Mouse (Mus musculus) CH12.LX (cell line): Measurements from ENCODE around the gene Rc3h1. TPM values are rescaled to one million over a fixed set of nuclear protein-coding genes. Genes with fewer than 3 reads are reported as not detected.

Experiments used
- DNase-seq: peaks from one replicate; pipeline ENCODE4 v3.0.0-alpha.2; 2013; ENCODE audit errors: extremely low read depth
- H3K27ac ChIP-seq: 2 replicates; pipeline ENCODE4 v1.5.1; 2012; ENCODE audit warnings: low read depth, mild to moderate bottlenecking, control low read depth, moderate library complexity; ENCODE audit not compliant: insufficient read depth
- H3K27me3 ChIP-seq: replicated peaks from 2 replicates; pipeline ENCODE3; 2012; ENCODE audit warnings: inconsistent platforms
- H3K36me3 ChIP-seq, 2 experiments: replicated peaks in 1 of 2; 2 replicates each; pipeline versions ENCODE3 to v1.6.1; 2012; ENCODE audit warnings: inconsistent platforms in 1 of 2, low read length in 1 of 2, mild to moderate bottlenecking in 1 of 2, mixed read lengths in 1 of 2, moderate library complexity in 1 of 2; ENCODE audit not compliant: control insufficient read depth in 1 of 2, insufficient read depth in 1 of 2
- H3K4me1 ChIP-seq, 2 experiments: 2 replicates each; pipeline ENCODE4 v1.6.1; 2012; ENCODE audit warnings: inconsistent platforms in 1 of 2, moderate library complexity in 1 of 2; ENCODE audit not compliant: insufficient read depth in 2 of 2, control insufficient read depth in 1 of 2
- H3K4me2 ChIP-seq: 2 replicates; pipeline ENCODE4 v1.6.1; 2012; ENCODE audit warnings: low read depth, mild to moderate bottlenecking, control low read depth; ENCODE audit not compliant: poor library complexity, insufficient read depth, severe bottlenecking
- H3K4me3 ChIP-seq, 3 experiments: fragments of 150-350 bp in 1 of 3; sonication (generic) in 1 of 3; replicated peaks in 1 of 3; 2 replicates each; pipeline versions ENCODE3 to v1.5.1; 2011 to 2012; ENCODE audit warnings: low read depth in 2 of 3, low read length in 2 of 3, mild to moderate bottlenecking in 2 of 3, moderate library complexity in 2 of 3, control low read depth in 1 of 3, improper control_type of control experiment in 1 of 3, inconsistent platforms in 1 of 3, mixed read lengths in 1 of 3; ENCODE audit not compliant: poor library complexity in 1 of 3
- H3K79me2 ChIP-seq: replicated peaks from 2 replicates; pipeline ENCODE4 v1.6.1; 2012; ENCODE audit warnings: mild to moderate bottlenecking, moderate library complexity; ENCODE audit not compliant: control insufficient read depth, poor library complexity, insufficient read depth, severe bottlenecking; ENCODE audit errors: extremely low read depth
- H3K9ac ChIP-seq: 2 replicates; pipeline ENCODE4 v1.6.1; 2012; ENCODE audit warnings: low read depth, mild to moderate bottlenecking, control low read depth, moderate library complexity; ENCODE audit not compliant: insufficient read depth
- H3K9me3 ChIP-seq: replicated peaks from 2 replicates; pipeline ENCODE3; 2012; ENCODE audit warnings: low read length, inconsistent platforms, mixed read lengths
- CHD2 ChIP-seq: IDR thresholded peaks from 2 replicates; pipeline ENCODE4 v1.6.1; 2011; ENCODE audit warnings: low read length, improper control_type of control experiment
- CTCF ChIP-seq, 2 experiments: IDR thresholded peaks in 1 of 2; conservative IDR thresholded peaks in 1 of 2; 2 replicates each; pipeline ENCODE4 v1.5.1; 2011 to 2012; ENCODE audit warnings: low read depth in 2 of 2, low read length in 2 of 2, improper control_type of control experiment in 1 of 2, inconsistent platforms in 1 of 2, mild to moderate bottlenecking in 1 of 2, moderate library complexity in 1 of 2
- ELF1 ChIP-seq: IDR thresholded peaks from 2 replicates; pipeline ENCODE4 v1.6.1; 2014; ENCODE audit warnings: low read depth, mild to moderate bottlenecking, inconsistent platforms, low read length, improper control_type of control experiment
- EP300 ChIP-seq: IDR thresholded peaks from 2 replicates; pipeline ENCODE4 v1.6.1; 2011; ENCODE audit warnings: low read length, improper control_type of control experiment
- ETS1 ChIP-seq: conservative IDR thresholded peaks from 2 replicates; pipeline ENCODE4 v1.6.1; 2012; ENCODE audit warnings: low read depth, mild to moderate bottlenecking, inconsistent platforms, low read length, improper control_type of control experiment, moderate library complexity
- IRF4 ChIP-seq: IDR thresholded peaks from 2 replicates; pipeline ENCODE4 v1.6.1; 2014; ENCODE audit warnings: low read depth, mild to moderate bottlenecking, inconsistent platforms, low read length, improper control_type of control experiment
- JUN ChIP-seq: IDR thresholded peaks from 2 replicates; pipeline ENCODE4 v1.6.1; 2011; ENCODE audit warnings: low read depth, mild to moderate bottlenecking, low read length, improper control_type of control experiment, moderate library complexity; ENCODE audit not compliant: insufficient read depth
- JUND ChIP-seq: conservative IDR thresholded peaks from 2 replicates; pipeline ENCODE4 v1.6.1; 2011; ENCODE audit warnings: low read depth, low read length, improper control_type of control experiment
- KAT2A ChIP-seq: IDR thresholded peaks from 2 replicates; pipeline ENCODE4 v1.6.1; 2012; ENCODE audit warnings: low read length, improper control_type of control experiment, inconsistent platforms; ENCODE audit not compliant: insufficient replicate concordance
- MAFK ChIP-seq: IDR thresholded peaks from 2 replicates; pipeline ENCODE4 v1.6.1; 2011; ENCODE audit warnings: low read length, improper control_type of control experiment; ENCODE audit not compliant: insufficient replicate concordance
- MAX ChIP-seq: IDR thresholded peaks from 2 replicates; pipeline ENCODE4 v1.6.1; 2011; ENCODE audit warnings: low read length, improper control_type of control experiment
- MEF2A ChIP-seq: IDR thresholded peaks from 2 replicates; pipeline ENCODE4 v1.6.1; 2014; ENCODE audit warnings: low read depth, mild to moderate bottlenecking, inconsistent platforms, low read length, improper control_type of control experiment, borderline replicate concordance
- MXI1 ChIP-seq: IDR thresholded peaks from 2 replicates; pipeline ENCODE4 v1.6.1; 2011; ENCODE audit warnings: mild to moderate bottlenecking, low read depth, low read length, improper control_type of control experiment
- MYC ChIP-seq: IDR thresholded peaks from 2 replicates; pipeline ENCODE4 v1.6.1; 2011; ENCODE audit warnings: low read depth, mild to moderate bottlenecking, improper control_type of control experiment, low read length
- NELFE ChIP-seq: IDR thresholded peaks from 2 replicates; pipeline ENCODE4 v1.6.1; 2011; ENCODE audit warnings: low read depth, low read length, improper control_type of control experiment
- NRF1 ChIP-seq: IDR thresholded peaks from 2 replicates; pipeline ENCODE4 v1.6.1; 2014; ENCODE audit warnings: low read depth, mild to moderate bottlenecking, inconsistent platforms, low read length, improper control_type of control experiment, moderate library complexity
- PAX5 ChIP-seq: IDR thresholded peaks from 2 replicates; pipeline ENCODE4 v1.6.1; 2012; ENCODE audit warnings: low read length, inconsistent platforms, mixed read lengths
- POLR2A ChIP-seq: IDR thresholded peaks from 2 replicates; pipeline ENCODE4 v1.6.1; 2011; ENCODE audit warnings: low read depth, mild to moderate bottlenecking, improper control_type of control experiment, low read length
- POLR2AphosphoS2 ChIP-seq: IDR thresholded peaks from 2 replicates; pipeline ENCODE4 v1.6.1; 2011; ENCODE audit warnings: low read depth, low read length, improper control_type of control experiment
- RAD21 ChIP-seq: IDR thresholded peaks from 2 replicates; pipeline ENCODE4 v1.6.1; 2011; ENCODE audit warnings: low read depth, mild to moderate bottlenecking, low read length, improper control_type of control experiment, moderate library complexity
- RCOR1 ChIP-seq: conservative IDR thresholded peaks from 2 replicates; pipeline ENCODE4 v1.6.1; 2012; ENCODE audit warnings: low read depth, mild to moderate bottlenecking, inconsistent platforms, low read length, improper control_type of control experiment
- SMC3 ChIP-seq: IDR thresholded peaks from 2 replicates; pipeline ENCODE4 v1.6.1; 2011; ENCODE audit warnings: low read depth, low read length, improper control_type of control experiment
- TBP ChIP-seq: conservative IDR thresholded peaks from 2 replicates; pipeline ENCODE4 v1.6.1; 2011; ENCODE audit warnings: low read depth, low read length, improper control_type of control experiment
- UBTF ChIP-seq: IDR thresholded peaks from 2 replicates; pipeline ENCODE4 v1.6.1; 2012; ENCODE audit warnings: low read depth, mild to moderate bottlenecking, inconsistent platforms, low read length, improper control_type of control experiment, moderate library complexity
- ZKSCAN1 ChIP-seq: IDR thresholded peaks from 2 replicates; pipeline ENCODE4 v1.6.1; 2012; ENCODE audit warnings: low read depth, inconsistent platforms, low read length, improper control_type of control experiment, borderline replicate concordance
- ZMIZ1 ChIP-seq: IDR thresholded peaks from 2 replicates; pipeline ENCODE4 v1.6.1; 2012; ENCODE audit warnings: low read depth, mild to moderate bottlenecking, inconsistent platforms, low read length, improper control_type of control experiment
- ZNF384 ChIP-seq: IDR thresholded peaks from 2 replicates; pipeline ENCODE4 v1.6.1; 2012; ENCODE audit warnings: low read depth, low read length, improper control_type of control experiment, inconsistent platforms
- dilution Hi-C: fragments of 300-500 bp; cut with MboI; formaldehyde crosslinking; loops from 2 replicates; pipeline ENCODE4 v1.14.3; 2020; ENCODE audit warnings: low sequenced_read_pairs; ENCODE audit not compliant: extremely low pct_unique_long_range_greater_than_20kb, extremely low pct_ligation_motif_present
- in situ Hi-C: fragments of 300-500 bp; cut with MboI; formaldehyde crosslinking; loops from 3 replicates; pipeline ENCODE4 v1.14.3; 2019; ENCODE audit warnings: low sequenced_read_pairs, low pct_ligation_motif_present, low pct_unique_long_range_greater_than_20kb, mixed read lengths
- polyA plus RNA-seq: library from polyadenylated mRNA; unstranded; fragments of >175 nt; gene quantifications from 2 replicates; pipeline ENCODE4 v1.2.1, GENCODE M21; 2012; ENCODE audit warnings: low read depth; ENCODE audit not compliant: insufficient read length
- total RNA-seq, 2 experiments: library from RNA; depleted of rRNA; stranded (reverse); fragments of 300-350 nt in 1 of 2; fragments of >200 nt in 1 of 2; gene quantifications; 2 replicates each; pipeline ENCODE4 v1.2.3; 2012 to 2014

Rc3h1 gene
- total and polyA plus RNA-seq, 3 experiments: 17.8 to 22.5 (median 21.7) TPM

DNA sequence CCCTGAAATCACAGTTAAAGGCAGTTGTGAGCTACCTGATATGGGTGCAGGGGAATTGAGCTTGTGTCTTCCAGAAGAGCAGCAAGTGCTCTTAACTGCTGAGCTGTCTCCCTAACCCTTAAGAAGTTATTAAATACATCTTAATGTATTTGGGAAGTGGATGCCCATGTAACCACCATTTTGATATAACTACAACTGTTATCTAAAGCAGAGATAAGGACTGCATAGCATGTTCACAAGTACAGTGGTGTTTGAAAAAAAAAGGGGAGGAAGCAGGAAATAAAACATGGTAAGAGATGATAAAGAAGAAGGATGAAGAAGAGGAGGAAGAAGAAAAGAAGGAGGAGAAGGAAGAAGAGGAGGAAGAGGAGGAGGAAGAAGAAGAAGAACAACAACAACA is 25.1 kb downstream of the Rc3h1 start:
- H3K4me2 ChIP-seq: no peak overlapping the region
- H3K27me3 ChIP-seq: no peaks in the 10 kb centered on the region
- H3K36me3 ChIP-seq: peaks cover 5 to 49% of the 10 kb centered on the region in 2 experiments
- H3K4me3 ChIP-seq: no peak overlapping the region
- TF ChIP-seq TBP (no peak), JUND (no peak), EP300 (no peak), MYC (no peak), ETS1 (no peak), JUN (no peak), CHD2 (no peak), SMC3 (no peak), POLR2AphosphoS2 (no peak)
- H3K79me2 ChIP-seq: peaks cover 12% of the 10 kb centered on the region
- in situ Hi-C loops: loop anchor here (25.0 kb wide), 1 partner anchor 256 kb away; no protein-coding TSS in a partner anchor
- H3K9ac ChIP-seq: no peak overlapping the region
- dilution Hi-C loops: no loop called here
- no peaks in the 10 kb centered on the region for H3K4me1 ChIP-seq
- no peak for DNase-seq
- H3K27ac ChIP-seq: no peak overlapping the region
- no peaks in the 10 kb centered on the region for H3K9me3 ChIP-seq

DNA sequence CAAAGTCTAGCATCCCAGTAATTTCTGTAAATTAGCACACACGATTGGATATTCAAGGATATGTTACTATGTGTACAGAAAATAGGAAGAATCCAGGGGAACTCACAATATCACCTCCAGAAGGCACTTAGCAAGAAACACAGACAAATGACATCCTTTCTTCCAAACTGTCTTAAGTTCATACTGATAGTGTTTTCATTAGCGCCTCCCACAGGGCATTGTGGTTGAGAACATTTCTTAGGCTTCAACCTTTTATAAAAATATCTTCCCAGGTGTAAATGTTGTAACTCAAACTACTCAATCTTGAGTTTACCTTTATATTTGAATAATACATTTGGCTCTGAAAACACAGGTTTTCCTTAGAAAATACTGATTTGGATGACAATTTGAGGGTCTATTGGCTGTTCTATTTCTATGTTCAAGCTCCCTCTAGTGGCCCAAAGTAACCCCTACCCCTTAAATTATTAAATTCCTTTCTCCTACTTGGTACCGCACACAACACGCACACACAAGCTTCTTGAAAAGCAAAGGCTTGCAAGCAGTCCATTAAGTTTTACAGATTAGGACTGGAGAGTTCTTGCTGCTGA is 27.8 kb downstream of the Rc3h1 start:
- in situ Hi-C loops (loop anchor here (25.0 kb wide), 1 partner anchor 253 kb away; no protein-coding TSS in a partner anchor), dilution Hi-C loops (no loop called here)
- peak; percentile 40 for DNase-seq
- no peaks in the 10 kb centered on the region for H3K27me3 ChIP-seq
- H3K27ac ChIP-seq: no peak overlapping the region
- no peak overlapping the region for H3K4me2 ChIP-seq
- no peak overlapping the region for H3K9ac ChIP-seq
- peaks cover 13 to 66% of the 10 kb centered on the region in 2 experiments for H3K36me3 ChIP-seq
- TF ChIP-seq ZKSCAN1 (no peak), CHD2 (no peak), MAFK (no peak), MEF2A (no peak), JUND (no peak), UBTF (no peak), POLR2A (no peak), ELF1 (no peak), ZNF384 (no peak), ZMIZ1 (no peak), MAX (no peak), IRF4 (no peak), KAT2A (no peak), RAD21 (peak; percentile 61), RCOR1 (no peak), NELFE (no peak), PAX5 (no peak), JUN (no peak), NRF1 (no peak), CTCF (conservative IDR thresholded peaks at IDR 0.05 in 1 of 2, IDR thresholded peaks at IDR 0.05 in 1 of 2; ENCODE audit: low read depth in 2 of 2, low read length in 2 of 2) (peak; percentile 40 to 78; a peak in 3 of 4 replicates), SMC3 (peak; percentile 44; the same call in 1 of the 2 replicates), POLR2AphosphoS2 (no peak), MXI1 (no peak)
- no peaks in the 10 kb centered on the region for H3K4me1 ChIP-seq
- H3K79me2 ChIP-seq: peaks cover 7% of the 10 kb centered on the region
- H3K4me3 ChIP-seq: no peak overlapping the region
- H3K9me3 ChIP-seq: no peaks in the 10 kb centered on the region
